Mouse (Mus musculus) intestine, postnatal 0 days (tissue): Measurements from ENCODE around the gene Dennd2c. TPM values are rescaled to one million over a fixed set of nuclear protein-coding genes. Genes with fewer than 3 reads are reported as not detected.
A peak's percentile ranks its signal among the peaks of the same experiment; 100 is the strongest.

Source experiments
- ATAC-seq: fragments of 200-750 bp; cut with Nextera tagmentation; 2 replicates; pipeline ENCODE4 v1.8.0; 2017; ENCODE audit warnings: mild to moderate bottlenecking, moderate TSS enrichment, moderate library complexity
- H3K27ac ChIP-seq: fragments of 300-500 bp; sonication (generic); 2 replicates; pipeline ENCODE4 v1.5.1; 2014; ENCODE audit warnings: mild to moderate bottlenecking, low read depth, low read length, moderate library complexity
- H3K27me3 ChIP-seq: fragments of 300-500 bp; sonication (generic); replicated peaks from 2 replicates; pipeline ENCODE4 v1.6.1; 2014; ENCODE audit warnings: low read length, mixed read lengths; ENCODE audit not compliant: control insufficient read depth, insufficient read depth
- H3K36me3 ChIP-seq: fragments of 300-500 bp; sonication (generic); 2 replicates; pipeline ENCODE4 v1.6.1; 2014; ENCODE audit warnings: mild to moderate bottlenecking, moderate library complexity; ENCODE audit not compliant: control insufficient read depth, insufficient read depth
- H3K4me1 ChIP-seq: fragments of 300-500 bp; sonication (generic); replicated peaks from 2 replicates; pipeline ENCODE4 v1.6.1; 2014; ENCODE audit warnings: antibody characterized with exemption, low read length, mixed read lengths; ENCODE audit not compliant: control insufficient read depth, insufficient read depth
- H3K4me2 ChIP-seq: fragments of 300-500 bp; sonication (generic); replicated peaks from 2 replicates; pipeline ENCODE4 v1.6.1; 2014; ENCODE audit warnings: low read depth, mild to moderate bottlenecking, moderate library complexity
- H3K4me3 ChIP-seq: fragments of 300-500 bp; sonication (generic); 2 replicates; pipeline ENCODE4 v1.5.1; 2014; ENCODE audit warnings: low read depth, low read length
- H3K9ac ChIP-seq: fragments of 300-500 bp; sonication (generic); 2 replicates; pipeline ENCODE4 v1.6.1; 2014; ENCODE audit warnings: mild to moderate bottlenecking, low read depth, low read length
- H3K9me3 ChIP-seq: fragments of 300-500 bp; sonication (generic); 2 replicates; pipeline ENCODE4 v1.6.1; 2016; ENCODE audit warnings: mixed run types; ENCODE audit not compliant: control insufficient read depth
- CTCF ChIP-seq: sonication (generic); IDR thresholded peaks from 2 replicates; pipeline ENCODE4 v1.5.1; 2016; ENCODE audit warnings: low read depth, mild to moderate bottlenecking, control low read depth, antibody characterized with exemption, moderate library complexity
- WGBS: fragments of 180-500 bp; shearing (Covaris S2); extraction: QIAGEN DNeasy Blood & Tissue Kit; methylation state at CpG from one replicate; pipeline ENCODE4 v1.1.7; 2014; 5-methylcytosine and 5-hydroxymethylcytosine counted together
- polyA plus RNA-seq: library from polyadenylated mRNA; unstranded; fragments of >200 nt; fragmentation: Nextera tagmentation; extraction: Ambion mirVana; gene quantifications from 2 replicates; pipeline ENCODE4 v1.2.1, GENCODE M21; 2015

The Dennd2c gene
- 0.95 and 0.96 TPM in 2 replicates for polyA plus RNA-seq

GRCm38 (mm10) chr3:103102454-103103390, at the start of gene Dennd2c:
TSS of gene Dennd2c (plus strand) at chr3:103102604.
- H3K4me3 ChIP-seq = peak within 1 kb of the TSS; percentile 55
- no peaks in the 10 kb centered on the region for H3K27me3 ChIP-seq
- H3K36me3 ChIP-seq = no peaks in the 10 kb centered on the region
- H3K9me3 ChIP-seq = no peaks in the 10 kb centered on the region
- peak; percentile 21; the same call in 1 of the 2 replicates for TF ChIP-seq CTCF
- H3K4me2 ChIP-seq = peak within 1 kb of the TSS; percentile 91
- peak; percentile 98 for ATAC-seq
- H3K27ac ChIP-seq = 0 out of 2 replicates have a peak within 1 kb of the TSS, but pooled peaks have one; percentile 2
- under 1% methylated on average over 72 of the region's 72 CpGs for WGBS
- H3K4me1 ChIP-seq = 0 out of 2 replicates have a peak, but pooled peaks cover 4% of the 10 kb centered on the region
- H3K9ac ChIP-seq = peak within 1 kb of the TSS; percentile 50

- Histone ChIP-seq H3K27me3 (no peaks in the 10 kb centered on the region), H3K9ac (no peak overlapping the region), H3K4me3 (no peak overlapping the region), H3K4me1 (0 out of 2 replicates have a peak, but pooled peaks cover 3% of the 10 kb centered on the region), H3K9me3 (no peaks in the 10 kb centered on the region), H3K27ac (no peak overlapping the region), H3K4me2 (no peak overlapping the region), H3K36me3 (peaks cover 55% of the 10 kb centered on the region)
- WGBS = 84% methylated on average over 5 of the region's 5 CpGs
- no peak for ATAC-seq
- TF ChIP-seq CTCF = no peak
Measured at GRCm38 (mm10) chr3:103056016-103056595, 46.3 kb upstream of the Dennd2c start.

- TF ChIP-seq CTCF = no peak
- H3K4me3 ChIP-seq = peak overlapping the region; percentile 86
- peak; percentile 21; the same call in 1 of the 2 replicates for ATAC-seq
- H3K27ac ChIP-seq = peak overlapping the region; percentile 92; the same call in 1 of the 2 replicates
- peak overlapping the region; percentile 78 for H3K4me2 ChIP-seq
- H3K27me3 ChIP-seq = no peaks in the 10 kb centered on the region
- no peaks in the 10 kb centered on the region for H3K9me3 ChIP-seq
- H3K9ac ChIP-seq = peak overlapping the region; percentile 52; the same call in 1 of the 2 replicates
- peaks cover 54% of the 10 kb centered on the region for H3K36me3 ChIP-seq
- 3% methylated on average over 10 of the region's 10 CpGs for WGBS
- H3K4me1 ChIP-seq = 0 out of 2 replicates have a peak, but pooled peaks cover 3% of the 10 kb centered on the region
Measured at GRCm38 (mm10) chr3:103057752-103058151, 44.7 kb upstream of the Dennd2c start.

- peak within 1 kb of the TSS; percentile 86 for H3K4me3 ChIP-seq
- TF ChIP-seq CTCF = no peak
- no peaks in the 10 kb centered on the region for H3K27me3 ChIP-seq
- no peaks in the 10 kb centered on the region for H3K9me3 ChIP-seq
- H3K4me1 ChIP-seq = 0 out of 2 replicates have a peak, but pooled peaks cover 3% of the 10 kb centered on the region
- ATAC-seq = peak; percentile 98
- H3K9ac ChIP-seq = peak within 1 kb of the TSS; percentile 85
- WGBS = 2% methylated on average over 46 of the region's 46 CpGs
- peak within 1 kb of the TSS; percentile 78 for H3K4me2 ChIP-seq
- H3K36me3 ChIP-seq = peaks cover 57% of the 10 kb centered on the region
- H3K27ac ChIP-seq = peak within 1 kb of the TSS; percentile 92
Measured at GRCm38 (mm10) chr3:103058207-103059157, 43.9 kb upstream of the Dennd2c start, which contains the start of gene Nras. TSS of gene Nras (plus strand) at chr3:103058285.

GRCm38 (mm10) chr3:103066927-103067326, 35.5 kb upstream of the Dennd2c start:
- no peak overlapping the region for H3K4me3 ChIP-seq
- H3K4me1 ChIP-seq = no peaks in the 10 kb centered on the region
- WGBS = 82% methylated on average over 8 of the region's 8 CpGs
- H3K9me3 ChIP-seq = no peaks in the 10 kb centered on the region
- no peak for ATAC-seq
- no peak overlapping the region for H3K27ac ChIP-seq
- no peak overlapping the region for H3K9ac ChIP-seq
- H3K36me3 ChIP-seq = peaks cover 57% of the 10 kb centered on the region
- H3K27me3 ChIP-seq = no peaks in the 10 kb centered on the region
- TF ChIP-seq CTCF = no peak
- no peak overlapping the region for H3K4me2 ChIP-seq
